Mouse (Mus musculus) ES-Bruce4 (cell line): Measurements from ENCODE around the gene Ifitm10. TPM values are rescaled to one million over a fixed set of nuclear protein-coding genes. Genes with fewer than 3 reads are reported as not detected.

ENCODE experiments used
- H3K27ac ChIP-seq: 2 replicates; pipeline ENCODE4 v1.5.1; 2012; ENCODE audit warnings: low read length, inconsistent platforms; ENCODE audit not compliant: insufficient read depth
- H3K27me3 ChIP-seq: 2 replicates; pipeline ENCODE4 v1.6.1; 2012; ENCODE audit warnings: mild to moderate bottlenecking, low read length, inconsistent platforms; ENCODE audit not compliant: control insufficient read depth, poor library complexity, insufficient read depth, severe bottlenecking
- H3K36me3 ChIP-seq: 2 replicates; pipeline ENCODE4 v1.6.1; 2012; ENCODE audit warnings: inconsistent platforms, mild to moderate bottlenecking, low read length, moderate library complexity; ENCODE audit not compliant: control insufficient read depth, poor library complexity, insufficient read depth, severe bottlenecking
- H3K4me1 ChIP-seq: one replicate; pipeline ENCODE4 v1.8.1; 2011; ENCODE audit warnings: low read length; ENCODE audit not compliant: control insufficient read depth, insufficient read depth
- H3K4me3 ChIP-seq: 2 replicates; pipeline ENCODE4 v1.5.1; 2011; ENCODE audit warnings: low read depth, mild to moderate bottlenecking, low read length
- H3K9ac ChIP-seq: 2 replicates; pipeline ENCODE4 v1.6.1; 2012; ENCODE audit warnings: low read depth, mild to moderate bottlenecking, inconsistent platforms; ENCODE audit not compliant: poor library complexity, severe bottlenecking
- H3K9me3 ChIP-seq: replicated peaks from 2 replicates; pipeline ENCODE4 v1.6.1; 2012; ENCODE audit warnings: mild to moderate bottlenecking, low read length, inconsistent platforms; ENCODE audit not compliant: control insufficient read depth, poor library complexity, insufficient read depth, severe bottlenecking
- CTCF ChIP-seq: IDR thresholded peaks from one replicate; pipeline ENCODE4 v1.8.1; 2011; ENCODE audit warnings: low read depth, low read length
- EP300 ChIP-seq: IDR thresholded peaks from 2 replicates; pipeline ENCODE4 v1.6.1; 2011; ENCODE audit warnings: low read depth, low read length; ENCODE audit not compliant: insufficient read depth
- POLR2A ChIP-seq: IDR thresholded peaks from one replicate; pipeline ENCODE4 v1.8.1; 2011; ENCODE audit warnings: low read length; ENCODE audit not compliant: insufficient read depth
- polyA plus RNA-seq: library from polyadenylated mRNA; stranded (reverse); fragments of >200 nt; gene quantifications from 2 replicates; pipeline ENCODE4 v1.2.4, GENCODE M21; 2011; ENCODE audit warnings: low read depth; ENCODE audit not compliant: missing spikeins, insufficient read depth, insufficient read length

Ifitm10 gene
- polyA plus RNA-seq, 1 experiment, result not detected

GRCm38 (mm10) chr7:142400750-142401142 lies 27.2 kb upstream of the Ifitm10 start:
- TF ChIP-seq POLR2A, result no peak
- TF ChIP-seq CTCF, result no peak
- TF ChIP-seq EP300, result no peak
- no peak overlapping the region for H3K4me3 ChIP-seq
- H3K9me3 ChIP-seq, result no peaks in the 10 kb centered on the region
- no peak overlapping the region for H3K27ac ChIP-seq
- H3K36me3 ChIP-seq, result no peaks in the 10 kb centered on the region
- H3K9ac ChIP-seq, result no peak overlapping the region
- H3K4me1 ChIP-seq, result no peaks in the 10 kb centered on the region
- H3K27me3 ChIP-seq, result no peaks in the 10 kb centered on the region

- no peaks in the 10 kb centered on the region for H3K9me3 ChIP-seq
- H3K4me3 ChIP-seq, result no peak overlapping the region
- no peaks in the 10 kb centered on the region for H3K4me1 ChIP-seq
- TF ChIP-seq CTCF (no peak), EP300 (no peak), POLR2A (no peak)
- no peaks in the 10 kb centered on the region for H3K36me3 ChIP-seq
- no peaks in the 10 kb centered on the region for H3K27me3 ChIP-seq
- H3K9ac ChIP-seq, result no peak overlapping the region
- no peak overlapping the region for H3K27ac ChIP-seq
Measured at GRCm38 (mm10) chr7:142400112-142400749, 26.7 kb upstream of the Ifitm10 start.

GRCm38 (mm10) chr7:142399250-142399649 lies 25.7 kb upstream of the Ifitm10 start:
- Histone ChIP-seq H3K27ac (no peak overlapping the region), H3K9me3 (no peaks in the 10 kb centered on the region), H3K36me3 (no peaks in the 10 kb centered on the region), H3K9ac (no peak overlapping the region), H3K27me3 (no peaks in the 10 kb centered on the region), H3K4me1 (no peaks in the 10 kb centered on the region), H3K4me3 (no peak overlapping the region)
- TF ChIP-seq EP300, result no peak
- no peak for TF ChIP-seq CTCF
- no peak for TF ChIP-seq POLR2A

- H3K9ac ChIP-seq, result no peak overlapping the region
- TF ChIP-seq EP300 (no peak), POLR2A (no peak), CTCF (no peak)
- peaks cover 3% of the 10 kb centered on the region for H3K4me1 ChIP-seq
- no peaks in the 10 kb centered on the region for H3K36me3 ChIP-seq
- H3K27ac ChIP-seq, result no peak overlapping the region
- no peaks in the 10 kb centered on the region for H3K9me3 ChIP-seq
- H3K4me3 ChIP-seq, result no peak overlapping the region
- no peaks in the 10 kb centered on the region for H3K27me3 ChIP-seq
Measured at GRCm38 (mm10) chr7:142398052-142398451, 24.5 kb upstream of the Ifitm10 start.

- Histone ChIP-seq H3K27ac (no peak overlapping the region), H3K4me1 (peaks cover 8% of the 10 kb centered on the region), H3K36me3 (no peaks in the 10 kb centered on the region), H3K27me3 (no peaks in the 10 kb centered on the region), H3K9me3 (no peaks in the 10 kb centered on the region), H3K4me3 (no peak overlapping the region), H3K9ac (no peak overlapping the region)
- no peak for TF ChIP-seq CTCF
- no peak for TF ChIP-seq EP300
- TF ChIP-seq POLR2A, result no peak
Measured at GRCm38 (mm10) chr7:142396611-142397010, 23.1 kb upstream of the Ifitm10 start.

- Histone ChIP-seq H3K9me3 (no peaks in the 10 kb centered on the region), H3K27me3 (no peaks in the 10 kb centered on the region), H3K9ac (no peak overlapping the region), H3K4me3 (no peak overlapping the region), H3K4me1 (peaks cover 8% of the 10 kb centered on the region), H3K36me3 (no peaks in the 10 kb centered on the region), H3K27ac (no peak overlapping the region)
- TF ChIP-seq POLR2A (no peak), EP300 (no peak), CTCF (no peak)
Measured at GRCm38 (mm10) chr7:142395472-142395871, 21.9 kb upstream of the Ifitm10 start.
